Mouse (Mus musculus) C2C12 (cell line): ENCODE measurements around the gene Itga8. TPM values are rescaled to one million over a fixed set of nuclear protein-coding genes. Genes with fewer than 3 reads are reported as not detected.

ENCODE experiments used
- H3K27me3 ChIP-seq: one replicate; pipeline ENCODE4 v1.6.1; 2011; ENCODE audit not compliant: control insufficient read depth, insufficient read depth, insufficient read length
- H3K36me3 ChIP-seq: one replicate; pipeline ENCODE4 v1.6.1; 2011; ENCODE audit not compliant: control insufficient read depth, insufficient read depth
- H3K4me3 ChIP-seq: one replicate; pipeline ENCODE4 v1.5.1; 2011; ENCODE audit warnings: mild to moderate bottlenecking, control low read depth; ENCODE audit not compliant: poor library complexity, insufficient read depth, severe bottlenecking
- H3K79me2 ChIP-seq: one replicate; pipeline ENCODE4 v1.6.1; 2011; ENCODE audit not compliant: control insufficient read depth, insufficient read depth
- H3K79me3 ChIP-seq: one replicate; pipeline ENCODE4 v1.6.1; 2011; ENCODE audit warnings: low read depth, control low read depth
- H3ac ChIP-seq: one replicate; pipeline ENCODE3; 2011; ENCODE audit warnings: low read depth; ENCODE audit not compliant: control insufficient read depth, insufficient read length
- CEBPB ChIP-seq: IDR thresholded peaks from one replicate; pipeline ENCODE4 v1.6.1; 2011; ENCODE audit warnings: low read depth, mild to moderate bottlenecking, control low read depth, moderate library complexity
- CTCF ChIP-seq: IDR thresholded peaks from one replicate; pipeline ENCODE4 v1.5.1; 2011; ENCODE audit not compliant: control insufficient read depth, insufficient read depth, insufficient read length
- FOSL1 ChIP-seq: IDR thresholded peaks from one replicate; pipeline ENCODE4 v1.8.0; 2011; ENCODE audit warnings: mild to moderate bottlenecking, low read length; ENCODE audit not compliant: poor library complexity, insufficient read depth, severe bottlenecking
- MAX ChIP-seq: IDR thresholded peaks from one replicate; pipeline ENCODE4 v1.6.1; 2011; ENCODE audit warnings: mild to moderate bottlenecking, control low read depth
- MYOD1 ChIP-seq: IDR thresholded peaks from one replicate; pipeline ENCODE4 v1.6.1; 2011; ENCODE audit warnings: low read depth; ENCODE audit not compliant: control insufficient read depth, insufficient read length
- MYOG ChIP-seq: IDR thresholded peaks from one replicate; pipeline ENCODE4 v1.6.1; 2011; ENCODE audit not compliant: control insufficient read depth, insufficient read length; ENCODE audit errors: extremely low read depth
- USF1 ChIP-seq: IDR thresholded peaks from one replicate; pipeline ENCODE4 v1.6.1; 2011; ENCODE audit warnings: low read depth, mild to moderate bottlenecking, control low read depth, moderate library complexity
- polyA plus RNA-seq: library from polyadenylated mRNA; unstranded; fragments of >200 nt; fragmentation: generic; extraction: Trizol; gene quantifications from one replicate; pipeline ENCODE4 v1.2.1, GENCODE M21; 2012; ENCODE audit warnings: missing spikeins

The Itga8 gene
- polyA plus RNA-seq, 1 experiment, result not detected

DNA sequence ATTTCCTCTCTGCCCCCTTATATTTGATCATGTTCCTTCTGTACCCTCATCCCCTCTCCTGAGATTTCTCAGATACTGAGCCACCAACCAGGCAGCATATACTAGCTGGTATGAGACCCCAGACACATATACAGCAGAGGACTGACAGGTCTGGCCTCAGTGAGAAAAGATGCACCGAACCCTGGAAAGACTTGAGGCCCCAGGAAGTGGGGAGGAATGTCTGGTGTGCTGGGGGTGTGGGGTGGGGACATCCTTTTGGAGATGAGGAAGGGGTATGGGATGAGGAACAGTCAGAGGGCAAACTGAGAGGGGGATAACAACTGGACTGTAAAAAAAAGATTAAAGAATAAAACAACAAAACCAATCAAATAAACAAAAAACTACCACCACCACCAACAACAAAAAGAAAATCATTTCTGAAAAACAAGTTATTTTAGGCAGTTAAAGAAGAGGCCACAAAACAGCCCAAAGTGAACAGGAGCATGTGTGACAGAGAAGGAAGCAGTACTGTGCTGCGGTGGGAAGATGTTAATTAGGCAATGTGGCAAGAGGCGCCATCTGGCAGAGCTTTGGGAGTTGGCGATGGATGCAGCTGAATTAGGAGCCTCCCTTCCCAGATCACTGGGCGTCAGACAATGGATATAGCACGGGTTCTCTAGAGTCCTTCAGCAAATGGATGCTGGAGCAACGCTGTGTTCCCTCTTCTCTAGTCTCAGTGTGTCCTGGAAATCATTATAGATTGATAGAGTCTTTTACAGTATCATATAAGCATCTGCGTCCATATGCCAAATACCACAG, 9.5 kb downstream of the Itga8 start:
- Histone ChIP-seq H3ac (no peak overlapping the region), H3K79me2 (no peaks in the 10 kb centered on the region), H3K36me3 (no peaks in the 10 kb centered on the region), H3K27me3 (peaks cover 14% of the 10 kb centered on the region), H3K4me3 (no peak overlapping the region), H3K79me3 (no peaks in the 10 kb centered on the region)
- TF ChIP-seq CEBPB, result no peak
- no peak for TF ChIP-seq USF1
- no peak for TF ChIP-seq MYOD1
- TF ChIP-seq MYOG, result no peak
- no peak for TF ChIP-seq FOSL1
- no peak for TF ChIP-seq CTCF
- TF ChIP-seq MAX, result no peak

DNA sequence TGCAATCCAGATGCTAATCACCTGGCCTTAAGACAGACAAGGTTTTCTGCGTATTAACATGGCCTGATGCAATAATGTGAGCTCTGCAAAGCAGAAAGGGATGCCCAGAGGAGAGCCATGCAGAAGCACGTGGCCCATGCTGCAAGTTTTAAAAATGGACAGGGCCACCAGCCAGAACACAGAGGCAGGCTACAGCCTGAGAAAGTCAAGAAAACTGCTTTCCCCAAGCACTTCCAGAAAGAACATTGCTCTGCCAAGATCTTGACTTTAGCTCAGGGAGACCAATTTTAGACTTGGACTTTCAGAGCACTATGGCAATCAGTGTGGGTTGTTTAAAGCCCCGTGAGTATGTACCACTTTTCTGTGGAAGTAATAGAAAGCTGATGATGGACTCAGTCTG, 11.5 kb downstream of the Itga8 start:
- no peaks in the 10 kb centered on the region for H3K79me3 ChIP-seq
- no peak overlapping the region for H3ac ChIP-seq
- H3K4me3 ChIP-seq, result no peak overlapping the region
- H3K27me3 ChIP-seq, result peaks cover 15% of the 10 kb centered on the region
- no peaks in the 10 kb centered on the region for H3K79me2 ChIP-seq
- TF ChIP-seq MYOG, result no peak
- no peak for TF ChIP-seq FOSL1
- no peak for TF ChIP-seq CTCF
- no peak for TF ChIP-seq MYOD1
- TF ChIP-seq MAX, result no peak
- TF ChIP-seq USF1, result no peak
- TF ChIP-seq CEBPB, result no peak
- no peaks in the 10 kb centered on the region for H3K36me3 ChIP-seq

DNA sequence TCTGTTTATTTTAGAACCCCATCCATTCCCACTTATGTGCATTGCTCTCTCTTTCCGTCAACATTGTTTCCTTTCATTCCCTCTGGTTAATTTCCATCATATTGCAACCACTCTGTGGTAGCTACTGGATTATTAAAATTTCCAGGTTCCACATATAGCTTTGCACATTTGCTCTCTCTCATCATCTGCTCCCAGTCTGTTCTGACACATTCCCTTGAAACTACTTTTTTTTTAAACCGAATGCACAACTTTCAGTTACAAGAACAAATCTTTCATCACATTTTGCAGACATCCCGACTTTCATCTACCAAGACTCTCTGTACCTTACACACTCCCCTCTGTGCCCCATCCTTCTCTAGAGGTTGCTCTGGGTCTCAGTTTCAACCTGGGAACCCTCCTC, 13.9 kb downstream of the Itga8 start:
- Histone ChIP-seq H3K79me3 (no peaks in the 10 kb centered on the region), H3K36me3 (no peaks in the 10 kb centered on the region), H3K4me3 (no peak overlapping the region), H3K79me2 (no peaks in the 10 kb centered on the region), H3K27me3 (peaks cover 13% of the 10 kb centered on the region), H3ac (no peak overlapping the region)
- no peak for TF ChIP-seq MYOD1
- TF ChIP-seq MYOG, result no peak
- no peak for TF ChIP-seq USF1
- no peak for TF ChIP-seq CEBPB
- TF ChIP-seq CTCF, result no peak
- no peak for TF ChIP-seq FOSL1

- TF ChIP-seq FOSL1, result no peak
- no peak for TF ChIP-seq MYOD1
- no peak for TF ChIP-seq CEBPB
- no peak for TF ChIP-seq MAX
- TF ChIP-seq MYOG, result no peak
- no peak for TF ChIP-seq CTCF
- TF ChIP-seq USF1, result no peak
- Histone ChIP-seq H3K4me3 (no peak overlapping the region), H3K79me2 (no peaks in the 10 kb centered on the region), H3K36me3 (no peaks in the 10 kb centered on the region), H3K79me3 (no peaks in the 10 kb centered on the region), H3K27me3 (no peaks in the 10 kb centered on the region), H3ac (no peak overlapping the region)
These were observed 21.1 kb downstream of the Itga8 start for GRCm38 (mm10) chr2:12280664-12281063.

GRCm38 (mm10) chr2:12279070-12279612, 22.6 kb downstream of the Itga8 start:
- Histone ChIP-seq H3K36me3 (no peaks in the 10 kb centered on the region), H3K27me3 (no peaks in the 10 kb centered on the region), H3K79me2 (no peaks in the 10 kb centered on the region), H3K4me3 (no peak overlapping the region), H3ac (no peak overlapping the region), H3K79me3 (no peaks in the 10 kb centered on the region)
- TF ChIP-seq MYOD1 (no peak), USF1 (no peak), MYOG (no peak), MAX (no peak), FOSL1 (no peak), CTCF (no peak), CEBPB (no peak)
